Mouse (Mus musculus) 3134 (cell line): ENCODE measurements around the gene Arid4a.
"Not testable (repeated sequence)": the region's sequence is repeated elsewhere in the genome, so short reads cannot be mapped to it uniquely, and the experiment has no call there.

Source experiments
- DNase-seq: peaks from one replicate; pipeline ENCODE4 v3.0.0-alpha.2; 2011; ENCODE audit warnings: low spot score; ENCODE audit not compliant: insufficient read length; ENCODE audit errors: extremely low read depth

The Arid4a gene

GRCm38 (mm10) chr12:71052341-71052995 is 36.7 kb downstream of the Arid4a start:
- DNase-seq, result no peak

GRCm38 (mm10) chr12:71053031-71053430 is 37.2 kb downstream of the Arid4a start:
- no peak for DNase-seq

GRCm38 (mm10) chr12:71053486-71053885 is 37.7 kb downstream of the Arid4a start:
- no peak for DNase-seq

- DNase-seq, result no peak
These were observed 39.7 kb downstream of the Arid4a start for GRCm38 (mm10) chr12:71055537-71055936.

GRCm38 (mm10) chr12:71059741-71060140 is 44.0 kb downstream of the Arid4a start:
- DNase-seq, result no peak

- no peak for DNase-seq
These were observed 54.1 kb downstream of the Arid4a start for GRCm38 (mm10) chr12:71069846-71070245.

GRCm38 (mm10) chr12:71072048-71072447 is 56.3 kb downstream of the Arid4a start:
- no peak for DNase-seq

GRCm38 (mm10) chr12:71073113-71073730 is 57.4 kb downstream of the Arid4a start:
- DNase-seq, result no peak

GRCm38 (mm10) chr12:71086331-71086730 is 70.5 kb downstream of the Arid4a start:
- no peak for DNase-seq

GRCm38 (mm10) chr12:71104275-71104674 is 88.5 kb downstream of the Arid4a start:
- not testable (repeated sequence) for DNase-seq

- no peak for DNase-seq
These were observed 91.5 kb downstream of the Arid4a start for GRCm38 (mm10) chr12:71107216-71107771.

GRCm38 (mm10) chr12:71111331-71111730 is 95.5 kb downstream of the Arid4a start, which contains the start of gene Tomm20l:
Gene Tomm20l, plus strand, starts transcription at chr12:71111428.
- no peak for DNase-seq

GRCm38 (mm10) chr12:71113074-71113473 is 97.3 kb downstream of the Arid4a start:
- no peak for DNase-seq

GRCm38 (mm10) chr12:71113675-71114288 is 98.0 kb downstream of the Arid4a start:
- DNase-seq, result no peak

- no peak for DNase-seq
These were observed 100.6 kb downstream of the Arid4a start for GRCm38 (mm10) chr12:71116411-71116810.

- no peak for DNase-seq
These were observed 106.9 kb downstream of the Arid4a start for GRCm38 (mm10) chr12:71122731-71123130.

GRCm38 (mm10) chr12:71123286-71123685 is 107.5 kb downstream of the Arid4a start:
- DNase-seq, result no peak

- DNase-seq, result no peak
These were observed 119.8 kb downstream of the Arid4a start for GRCm38 (mm10) chr12:71135581-71135980.

- peak; percentile 79 for DNase-seq
These were observed 120.6 kb downstream of the Arid4a start, which contains the start of the genes Timm9 and 2700049A03Rik for GRCm38 (mm10) chr12:71136130-71136973. Gene Timm9, minus strand, starts transcription at chr12:71136684. Gene 2700049A03Rik, plus strand, starts transcription at chr12:71136848.

- DNase-seq, result peak; percentile 83
These were observed 121.2 kb downstream of the Arid4a start for GRCm38 (mm10) chr12:71136974-71137491.
